Mouse (Mus musculus): ENCODE measurements around the gene Atp2b1. TPM values are rescaled to one million over a fixed set of nuclear protein-coding genes. Genes with fewer than 3 reads are reported as not detected.

Atp2b1 gene
- polyA plus RNA-seq, 1 experiment from 2014 or later, result 202 TPM

DNA sequence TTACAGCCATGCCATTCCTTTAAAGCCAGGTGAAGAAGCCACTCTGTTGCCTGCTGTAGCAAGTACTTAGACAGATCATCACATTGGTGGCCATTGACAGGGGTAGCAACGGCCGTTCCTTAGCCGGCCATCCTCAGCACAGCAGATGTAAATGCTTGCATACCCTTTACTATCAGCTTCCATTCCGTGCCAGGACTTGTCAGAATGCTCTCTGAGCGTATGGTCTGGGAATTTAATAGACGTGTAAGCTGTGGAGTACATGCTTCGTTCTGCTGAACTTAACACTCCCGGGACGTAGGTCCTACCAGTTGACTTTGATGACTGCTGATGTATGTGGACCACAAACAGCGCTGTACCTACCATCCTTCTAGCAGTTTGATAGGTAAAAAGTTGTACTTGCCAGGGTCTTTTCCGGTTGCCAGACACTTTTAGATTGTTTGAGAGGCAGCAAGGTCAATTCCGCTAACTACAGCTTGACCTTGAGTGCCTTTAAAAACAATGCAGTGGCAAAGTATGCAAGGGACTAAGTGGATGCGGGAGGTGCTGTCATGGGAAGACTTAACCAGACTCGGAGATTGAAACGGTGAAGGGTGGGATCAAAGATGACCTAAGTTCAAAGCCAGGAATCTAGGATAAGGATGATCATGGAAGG is 53.2 kb downstream of the Atp2b1 start:
- no peak overlapping the region for H3K9ac ChIP-seq (ENCODE audit: low read length)
- no peaks in the 10 kb centered on the region for H3K27me3 ChIP-seq (ENCODE audit: control insufficient read depth, insufficient read depth, low read depth, low read length)
- H3K4me2 ChIP-seq (ENCODE audit: low read depth, low read length), result no peak overlapping the region
- peaks cover 11% of the 10 kb centered on the region for H3K36me3 ChIP-seq (ENCODE audit: control insufficient read depth, insufficient read depth, low read length)
- WGBS, result 64% methylated on average over 15 of the region's 15 CpGs
- ATAC-seq (ENCODE audit: low read depth), result peak; percentile 40; the same call in 1 of the 2 replicates
- peaks cover 11% of the 10 kb centered on the region for H3K4me1 ChIP-seq (replicated peaks; ENCODE audit: control insufficient read depth, insufficient read depth, low read length)
- no peaks in the 10 kb centered on the region for H3K9me3 ChIP-seq (ENCODE audit: control insufficient read depth, low read length)
- no peak overlapping the region for H3K27ac ChIP-seq (ENCODE audit: low read length)
- no peak overlapping the region for H3K4me3 ChIP-seq (ENCODE audit: low read length)

DNA sequence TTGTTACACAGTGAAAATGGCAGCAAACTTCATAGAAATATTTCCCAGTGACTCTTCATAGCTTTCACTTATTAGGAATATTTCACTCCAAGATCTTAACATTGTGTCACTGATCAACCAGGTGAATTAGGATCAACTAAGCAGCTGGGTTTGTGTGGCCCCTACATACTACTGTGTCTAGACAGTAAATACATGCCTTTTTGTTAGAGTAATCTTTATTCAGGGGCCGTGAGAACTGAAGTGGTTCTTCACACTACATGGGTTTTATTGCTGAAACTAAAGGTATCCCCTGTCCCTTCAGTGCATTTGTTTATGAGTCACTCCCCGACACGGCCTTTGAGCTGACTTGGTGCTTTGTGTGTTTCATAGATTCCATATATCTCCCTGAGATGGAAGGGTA is 56.7 kb downstream of the Atp2b1 start:
- Histone ChIP-seq H3K27ac (ENCODE audit: low read length) (no peak overlapping the region), H3K4me2 (ENCODE audit: low read depth, low read length) (no peak overlapping the region), H3K27me3 (ENCODE audit: control insufficient read depth, insufficient read depth, low read depth, low read length) (no peaks in the 10 kb centered on the region), H3K4me3 (ENCODE audit: low read length) (no peak overlapping the region), H3K9ac (ENCODE audit: low read length) (no peak overlapping the region), H3K9me3 (ENCODE audit: control insufficient read depth, low read length) (no peaks in the 10 kb centered on the region), H3K36me3 (ENCODE audit: control insufficient read depth, insufficient read depth, low read length) (peaks cover 11% of the 10 kb centered on the region), H3K4me1 (replicated peaks; ENCODE audit: control insufficient read depth, insufficient read depth, low read length) (peaks cover 18% of the 10 kb centered on the region)
- ATAC-seq (ENCODE audit: low read depth), result no peak
- 87% methylated on average over 3 of the region's 3 CpGs for WGBS

DNA sequence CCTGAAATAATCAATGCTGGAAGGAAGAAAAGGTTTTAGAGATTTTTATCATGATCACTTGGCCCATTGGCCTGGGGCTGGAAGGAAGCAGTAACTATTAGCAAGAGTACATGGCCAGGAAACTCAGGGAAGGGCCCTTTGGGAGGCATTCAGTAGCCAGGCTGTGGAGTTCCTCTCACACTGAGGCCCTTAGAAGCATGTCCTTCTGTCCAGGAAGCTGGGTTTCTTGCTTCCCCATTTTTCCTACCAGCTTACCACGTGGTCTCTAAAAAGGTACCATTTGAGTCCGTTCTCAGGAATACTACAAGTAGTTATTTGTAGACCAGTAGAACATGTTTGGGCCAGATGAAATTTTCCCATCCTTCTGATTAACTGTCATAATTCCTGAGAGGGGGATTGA is 58.2 kb downstream of the Atp2b1 start:
- H3K27me3 ChIP-seq (ENCODE audit: control insufficient read depth, insufficient read depth, low read depth, low read length), result no peaks in the 10 kb centered on the region
- no peaks in the 10 kb centered on the region for H3K9me3 ChIP-seq (ENCODE audit: control insufficient read depth, low read length)
- H3K9ac ChIP-seq (ENCODE audit: low read length), result no peak overlapping the region
- no peak overlapping the region for H3K4me2 ChIP-seq (ENCODE audit: low read depth, low read length)
- peaks cover 11% of the 10 kb centered on the region for H3K36me3 ChIP-seq (ENCODE audit: control insufficient read depth, insufficient read depth, low read length)
- 78% methylated on average over 2 of the region's 2 CpGs for WGBS
- no peak for ATAC-seq (ENCODE audit: low read depth)
- peaks cover 14% of the 10 kb centered on the region for H3K4me1 ChIP-seq (replicated peaks; ENCODE audit: control insufficient read depth, insufficient read depth, low read length)
- H3K4me3 ChIP-seq (ENCODE audit: low read length), result no peak overlapping the region
- H3K27ac ChIP-seq (ENCODE audit: low read length), result no peak overlapping the region

DNA sequence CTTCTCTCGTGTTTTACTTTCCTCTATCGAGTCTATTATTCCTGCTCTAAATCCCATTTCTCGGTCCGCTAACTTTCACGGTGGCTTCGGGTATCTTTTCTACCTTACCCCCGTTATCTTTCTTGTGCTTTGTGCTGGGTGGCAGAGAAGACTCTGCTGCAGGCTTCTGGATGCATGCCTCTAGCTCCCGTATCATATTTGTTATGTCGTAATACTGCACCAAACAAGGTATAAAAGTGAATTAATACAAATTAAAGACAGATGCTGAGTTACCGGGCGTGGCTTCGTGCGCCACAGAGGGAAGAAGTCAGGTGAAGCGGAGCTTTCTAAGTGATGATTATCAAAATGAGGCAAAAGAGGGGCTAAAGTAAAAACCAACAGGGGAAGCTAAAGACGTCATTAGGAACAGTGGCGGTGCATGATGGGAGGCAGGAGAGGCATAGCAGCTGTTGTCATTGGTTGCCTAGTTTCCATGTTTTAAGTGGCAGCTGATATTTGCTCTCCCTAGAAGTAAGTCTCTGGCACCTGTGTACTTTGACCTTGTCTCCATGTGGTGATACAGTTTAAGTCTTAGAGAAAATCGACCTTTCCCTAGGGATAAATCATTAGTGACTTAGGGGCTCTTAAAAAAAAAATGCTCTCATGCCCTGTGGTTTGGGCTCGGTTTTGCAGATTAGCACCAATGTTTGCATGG is 58.9 kb downstream of the Atp2b1 start:
- no peak overlapping the region for H3K4me2 ChIP-seq (ENCODE audit: low read depth, low read length)
- no peak overlapping the region for H3K4me3 ChIP-seq (ENCODE audit: low read length)
- WGBS, result 78% methylated on average over 18 of the region's 18 CpGs
- H3K27ac ChIP-seq (ENCODE audit: low read length), result no peak overlapping the region
- H3K36me3 ChIP-seq (ENCODE audit: control insufficient read depth, insufficient read depth, low read length), result peaks cover 11% of the 10 kb centered on the region
- peaks cover 14% of the 10 kb centered on the region for H3K4me1 ChIP-seq (replicated peaks; ENCODE audit: control insufficient read depth, insufficient read depth, low read length)
- no peak overlapping the region for H3K9ac ChIP-seq (ENCODE audit: low read length)
- no peaks in the 10 kb centered on the region for H3K27me3 ChIP-seq (ENCODE audit: control insufficient read depth, insufficient read depth, low read depth, low read length)
- no peak for ATAC-seq (ENCODE audit: low read depth)
- no peaks in the 10 kb centered on the region for H3K9me3 ChIP-seq (ENCODE audit: control insufficient read depth, low read length)

DNA sequence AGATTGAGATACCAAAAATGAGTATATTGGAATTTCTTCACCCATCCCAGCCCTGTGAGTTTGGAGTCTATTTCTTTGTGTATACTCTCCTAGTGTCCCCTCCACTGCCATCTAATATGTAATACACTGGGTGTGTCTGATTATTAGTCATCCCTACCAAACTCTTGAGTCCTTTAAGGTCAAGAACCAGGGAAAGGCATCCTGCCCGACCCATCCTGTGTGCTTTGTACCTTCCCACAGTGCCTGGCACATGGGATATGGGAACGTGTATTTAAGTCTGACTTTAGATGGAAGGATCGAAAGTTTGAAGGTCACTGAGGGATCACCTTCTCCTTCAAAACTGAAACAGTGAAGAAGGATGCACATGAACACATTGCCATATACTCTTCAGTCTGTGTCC is 60.4 kb downstream of the Atp2b1 start:
- peaks cover 21% of the 10 kb centered on the region for H3K4me1 ChIP-seq (replicated peaks; ENCODE audit: control insufficient read depth, insufficient read depth, low read length)
- H3K27ac ChIP-seq (ENCODE audit: low read length), result no peak overlapping the region
- no peak overlapping the region for H3K4me2 ChIP-seq (ENCODE audit: low read depth, low read length)
- no peak overlapping the region for H3K4me3 ChIP-seq (ENCODE audit: low read length)
- WGBS, result 66% methylated on average over 3 of the region's 3 CpGs
- no peak for ATAC-seq (ENCODE audit: low read depth)
- H3K9me3 ChIP-seq (ENCODE audit: control insufficient read depth, low read length), result no peaks in the 10 kb centered on the region
- no peaks in the 10 kb centered on the region for H3K36me3 ChIP-seq (ENCODE audit: control insufficient read depth, insufficient read depth, low read length)
- H3K27me3 ChIP-seq (ENCODE audit: control insufficient read depth, insufficient read depth, low read depth, low read length), result no peaks in the 10 kb centered on the region
- no peak overlapping the region for H3K9ac ChIP-seq (ENCODE audit: low read length)

DNA sequence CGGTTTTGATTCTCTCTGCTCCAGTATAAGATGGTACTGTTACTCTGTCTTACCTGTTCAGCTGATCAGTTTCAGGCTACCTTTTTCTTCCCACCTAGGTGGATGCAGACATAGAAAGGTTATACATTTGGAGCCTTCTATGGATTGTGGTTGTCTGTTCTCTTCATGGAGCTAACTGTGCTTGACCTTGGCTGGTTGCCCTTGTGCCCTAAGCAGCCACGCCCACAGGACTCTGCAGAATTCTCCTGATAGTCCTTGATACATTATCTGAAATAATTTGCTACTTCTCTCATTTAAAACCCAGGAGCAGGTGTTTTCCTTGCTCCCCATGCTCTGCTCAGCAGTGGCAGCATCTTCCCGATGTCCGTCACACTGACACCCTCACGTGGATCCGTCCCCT is 61.4 kb downstream of the Atp2b1 start:
- Histone ChIP-seq H3K4me3 (ENCODE audit: low read length) (no peak overlapping the region), H3K4me2 (ENCODE audit: low read depth, low read length) (no peak overlapping the region), H3K9ac (ENCODE audit: low read length) (no peak overlapping the region), H3K27me3 (ENCODE audit: control insufficient read depth, insufficient read depth, low read depth, low read length) (no peaks in the 10 kb centered on the region), H3K36me3 (ENCODE audit: control insufficient read depth, insufficient read depth, low read length) (0 out of 2 replicates have a peak, but pooled peaks cover 4% of the 10 kb centered on the region), H3K9me3 (ENCODE audit: control insufficient read depth, low read length) (no peaks in the 10 kb centered on the region), H3K4me1 (replicated peaks; ENCODE audit: control insufficient read depth, insufficient read depth, low read length) (peaks cover 25% of the 10 kb centered on the region), H3K27ac (ENCODE audit: low read length) (no peak overlapping the region)
- WGBS, result 59% methylated on average over 6 of the region's 6 CpGs
- ATAC-seq (ENCODE audit: low read depth), result no peak

DNA sequence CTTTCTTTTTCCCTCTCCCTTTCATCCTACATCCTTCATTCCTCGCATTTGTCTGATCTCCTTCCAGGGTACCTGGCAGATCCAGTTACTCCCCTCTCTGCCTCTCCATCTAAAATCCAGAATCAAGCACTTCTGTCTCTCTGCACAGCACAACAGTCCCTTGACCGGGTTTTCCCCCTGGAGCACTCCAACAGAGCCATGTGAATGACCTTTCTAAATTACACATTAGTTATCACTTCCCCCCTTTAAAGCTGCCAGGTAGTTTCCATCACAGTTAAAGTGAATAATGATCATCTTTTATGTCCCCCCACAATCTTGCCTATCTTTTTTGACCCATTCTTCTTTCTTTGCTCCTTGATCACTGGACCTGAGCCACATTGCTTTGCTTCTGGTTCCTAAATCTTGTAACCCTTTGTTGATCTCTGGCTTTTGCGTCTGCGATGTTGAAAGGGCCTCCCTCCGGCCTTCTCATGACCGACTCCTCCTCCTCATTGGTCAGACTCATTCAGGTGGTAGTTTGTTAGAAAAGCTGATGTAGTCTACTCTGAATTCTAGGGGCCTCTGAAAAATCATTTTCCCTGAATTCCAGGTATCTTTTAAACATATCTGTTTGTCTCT is 62.8 kb downstream of the Atp2b1 start:
- ATAC-seq (ENCODE audit: low read depth), result no peak
- Histone ChIP-seq H3K4me1 (replicated peaks; ENCODE audit: control insufficient read depth, insufficient read depth, low read length) (peaks cover 25% of the 10 kb centered on the region), H3K27me3 (ENCODE audit: control insufficient read depth, insufficient read depth, low read depth, low read length) (no peaks in the 10 kb centered on the region), H3K9ac (ENCODE audit: low read length) (no peak overlapping the region), H3K9me3 (ENCODE audit: control insufficient read depth, low read length) (no peaks in the 10 kb centered on the region), H3K36me3 (ENCODE audit: control insufficient read depth, insufficient read depth, low read length) (0 out of 2 replicates have a peak, but pooled peaks cover 4% of the 10 kb centered on the region), H3K27ac (ENCODE audit: low read length) (no peak overlapping the region), H3K4me3 (ENCODE audit: low read length) (no peak overlapping the region), H3K4me2 (ENCODE audit: low read depth, low read length) (no peak overlapping the region)
- 45% methylated on average over 6 of the region's 6 CpGs for WGBS

DNA sequence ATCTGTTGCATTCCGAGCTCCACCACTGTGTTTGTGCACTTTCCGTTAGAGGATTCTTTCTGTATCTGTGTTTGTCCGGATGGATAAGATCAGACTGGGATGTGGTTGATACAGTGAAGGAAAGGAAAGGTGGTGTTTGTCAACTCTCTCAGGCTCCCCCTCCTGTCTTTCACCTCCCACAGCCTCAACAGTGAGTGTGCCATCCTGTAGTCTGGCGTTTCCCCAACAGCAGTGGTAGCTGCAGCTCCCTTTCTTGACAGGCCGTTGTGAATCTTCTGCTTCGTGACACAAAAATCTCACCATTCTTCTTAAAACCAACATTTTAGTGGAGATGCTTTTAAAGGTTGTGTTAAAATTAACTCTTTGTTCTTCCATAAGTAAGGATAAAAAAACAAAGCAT is 64.6 kb downstream of the Atp2b1 start:
- no peak for ATAC-seq (ENCODE audit: low read depth)
- 47% methylated on average over 6 of the region's 6 CpGs for WGBS
- H3K9ac ChIP-seq (ENCODE audit: low read length), result no peak overlapping the region

DNA sequence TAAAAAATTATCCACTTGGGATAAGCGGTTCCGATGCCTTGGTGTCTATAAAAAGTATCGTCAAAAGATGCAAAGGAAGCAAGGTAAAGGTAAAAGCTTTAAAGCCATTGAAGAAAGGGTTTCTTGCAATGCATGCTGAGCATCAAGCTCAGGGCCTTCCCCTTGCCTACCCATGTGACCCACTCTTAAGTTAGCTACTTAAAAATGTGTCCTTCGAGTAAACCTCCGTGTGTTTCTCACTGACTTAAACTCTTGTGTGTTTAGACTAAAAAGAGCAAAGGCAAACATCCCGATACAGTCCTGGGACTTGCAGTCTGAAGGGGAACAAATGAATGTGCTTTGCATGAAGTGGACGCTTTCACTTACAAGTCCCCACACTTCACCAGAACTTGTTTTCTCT is 65.1 kb downstream of the Atp2b1 start:
- Histone ChIP-seq H3K27me3 (ENCODE audit: control insufficient read depth, insufficient read depth, low read depth, low read length) (no peaks in the 10 kb centered on the region), H3K27ac (ENCODE audit: low read length) (no peak overlapping the region; the same call in 1 of the 2 replicates), H3K4me2 (ENCODE audit: low read depth, low read length) (no peak overlapping the region), H3K4me3 (ENCODE audit: low read length) (no peak overlapping the region), H3K4me1 (replicated peaks; ENCODE audit: control insufficient read depth, insufficient read depth, low read length) (peaks cover 21% of the 10 kb centered on the region), H3K9me3 (ENCODE audit: control insufficient read depth, low read length) (no peaks in the 10 kb centered on the region), H3K9ac (ENCODE audit: low read length) (no peak overlapping the region), H3K36me3 (ENCODE audit: control insufficient read depth, insufficient read depth, low read length) (0 out of 2 replicates have a peak, but pooled peaks cover 4% of the 10 kb centered on the region)
- WGBS, result 53% methylated on average over 7 of the region's 7 CpGs
- ATAC-seq (ENCODE audit: low read depth), result peak; percentile 71

More for the DNA sequence above, 64.6 kb downstream of the Atp2b1 start:
- H3K36me3 ChIP-seq (ENCODE audit: control insufficient read depth, insufficient read depth, low read length), result 0 out of 2 replicates have a peak, but pooled peaks cover 4% of the 10 kb centered on the region
- 0 out of 2 replicates have a peak overlapping the region, but pooled peaks have one; percentile 16 for H3K27ac ChIP-seq (ENCODE audit: low read length)
- H3K4me1 ChIP-seq (replicated peaks; ENCODE audit: control insufficient read depth, insufficient read depth, low read length), result peaks cover 21% of the 10 kb centered on the region
- H3K4me2 ChIP-seq (ENCODE audit: low read depth, low read length), result no peak overlapping the region
- H3K27me3 ChIP-seq (ENCODE audit: control insufficient read depth, insufficient read depth, low read depth, low read length), result no peaks in the 10 kb centered on the region
- no peak overlapping the region for H3K4me3 ChIP-seq (ENCODE audit: low read length)
- H3K9me3 ChIP-seq (ENCODE audit: control insufficient read depth, low read length), result no peaks in the 10 kb centered on the region

Data from lung, embryonic 16.5 days (tissue).